11 mouse cellular contexts compared by ENCODE assay signal in the genomic region with DNA sequence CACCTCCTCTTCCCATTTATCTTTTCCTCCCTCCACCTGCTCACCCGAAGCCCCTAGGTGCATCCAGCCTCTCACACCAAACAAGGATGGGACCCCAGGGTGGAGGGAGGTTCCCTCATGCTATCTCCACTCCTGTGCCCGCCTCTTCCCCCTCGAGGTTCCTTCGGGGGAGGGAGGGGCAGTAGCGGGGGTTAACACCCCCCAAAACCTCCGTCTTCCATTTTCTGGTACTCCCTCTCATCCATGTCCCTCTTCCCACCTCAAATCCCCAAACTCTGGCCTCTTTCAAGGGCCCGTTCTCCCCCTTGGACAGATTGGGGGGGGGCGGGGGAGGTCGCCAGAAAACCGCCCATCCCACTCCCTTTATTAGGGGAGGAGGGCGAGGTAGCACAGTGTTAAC. TPM values are rescaled to one million over a fixed set of nuclear protein-coding genes. Genes with fewer than 3 reads are reported as not detected.
A peak's percentile ranks its signal among the peaks of the same experiment; 100 is the strongest.
DNase-seq lines count a peak whose midpoint lies in the region; ATAC-seq lines count a peak whose summit lies in the region.
"Had no signal": no experiment of that assay in that cellular context is flagged by ENCODE, and none has a peak within 500 bp of the region (broad histone marks: within the 10 kb centered on the region; RNA-seq: fewer than 3 reads in every experiment).

No protein-coding gene starts in this region.

- no peak overlapping the region for H3K9ac ChIP-seq in kidney, embryonic 15.5 days
- H3K9ac ChIP-seq in embryonic facial prominence, embryonic 11.5 days (replicated peaks; ENCODE audit: low read length) = no peak overlapping the region
- H3K9ac ChIP-seq in hindbrain, embryonic 13.5 days = peak overlapping the region; percentile 31; the same call in 1 of the 2 replicates
- H3K9ac ChIP-seq in midbrain, embryonic 16.5 days (ENCODE audit: low read depth, low read length) = no peak overlapping the region

- no peaks in the 10 kb centered on the region for H3K36me3 ChIP-seq in kidney, embryonic 15.5 days
- H3K36me3 ChIP-seq in embryonic facial prominence, embryonic 11.5 days (replicated peaks; ENCODE audit: control insufficient read depth, insufficient read depth, low read depth, low read length) = no peaks in the 10 kb centered on the region
- peaks cover 29% of the 10 kb centered on the region for H3K36me3 ChIP-seq in hindbrain, embryonic 13.5 days
- no peaks in the 10 kb centered on the region for H3K36me3 ChIP-seq in midbrain, embryonic 16.5 days (ENCODE audit: control insufficient read depth, insufficient read depth, low read length)

- H3K4me1 ChIP-seq in kidney, embryonic 15.5 days = peaks cover 21% of the 10 kb centered on the region
- 0 out of 2 replicates have a peak, but pooled peaks cover 2% of the 10 kb centered on the region for H3K4me1 ChIP-seq in embryonic facial prominence, embryonic 11.5 days (ENCODE audit: control insufficient read depth, insufficient read depth, low read length)
- peaks cover 14% of the 10 kb centered on the region for H3K4me1 ChIP-seq in hindbrain, embryonic 13.5 days (replicated peaks)
- peaks cover 7% of the 10 kb centered on the region; the same call in 1 of the 2 replicates for H3K4me1 ChIP-seq in midbrain, embryonic 16.5 days (ENCODE audit: control insufficient read depth, insufficient read depth, low read length)

- H3K9me3 ChIP-seq in kidney, embryonic 15.5 days (replicated peaks) = no peaks in the 10 kb centered on the region
- H3K9me3 ChIP-seq in embryonic facial prominence, embryonic 11.5 days (replicated peaks; ENCODE audit: control insufficient read depth, low read length) = no peaks in the 10 kb centered on the region
- no peaks in the 10 kb centered on the region for H3K9me3 ChIP-seq in hindbrain, embryonic 13.5 days
- no peaks in the 10 kb centered on the region for H3K9me3 ChIP-seq in midbrain, embryonic 16.5 days (replicated peaks; ENCODE audit: control insufficient read depth, low read length, poor library complexity, severe bottlenecking)

- peaks cover 16% of the 10 kb centered on the region for H3K27me3 ChIP-seq in kidney, embryonic 15.5 days
- peaks cover 5% of the 10 kb centered on the region; the same call in 1 of the 2 replicates for H3K27me3 ChIP-seq in embryonic facial prominence, embryonic 11.5 days (ENCODE audit: control insufficient read depth, insufficient read depth, low read length)
- peaks cover 25% of the 10 kb centered on the region for H3K27me3 ChIP-seq in hindbrain, embryonic 13.5 days
- no peaks in the 10 kb centered on the region for H3K27me3 ChIP-seq in midbrain, embryonic 16.5 days (ENCODE audit: control insufficient read depth, insufficient read depth, low read depth, low read length)

- WGBS in kidney, embryonic 15.5 days = 11% methylated on average over 11 of the region's 11 CpGs
- WGBS in embryonic facial prominence, embryonic 11.5 days = 7% methylated on average over 10 of the region's 11 CpGs
- WGBS in hindbrain, embryonic 13.5 days = 4% methylated on average over 7 of the region's 11 CpGs
- 13% methylated on average over 9 of the region's 11 CpGs for WGBS in midbrain, embryonic 16.5 days

- peak overlapping the region; percentile 55 for H3K4me2 ChIP-seq in kidney, embryonic 15.5 days
- H3K4me2 ChIP-seq in embryonic facial prominence, embryonic 11.5 days (ENCODE audit: low read depth, low read length) = 0 out of 2 replicates have a peak overlapping the region, but pooled peaks have one; percentile 4
- peak overlapping the region; percentile 29 for H3K4me2 ChIP-seq in hindbrain, embryonic 13.5 days
- H3K4me2 ChIP-seq in midbrain, embryonic 16.5 days (ENCODE audit: low read length) = peak overlapping the region; percentile 21

- no peak for ATAC-seq in kidney, embryonic 15.5 days (replicated peaks; ENCODE audit: low FRiP score)
- no peak for ATAC-seq in embryonic facial prominence, embryonic 11.5 days (replicated peaks; ENCODE audit: insufficient number of reproducible peaks, low FRiP score, low TSS enrichment, low read depth)
- 0 out of 2 replicates have a peak, but pooled peaks have one; percentile 26 for ATAC-seq in hindbrain, embryonic 13.5 days (ENCODE audit: low FRiP score)
- no peak for ATAC-seq in midbrain, embryonic 16.5 days
- ATAC-seq in frontal cortex, adult (ENCODE audit: low TSS enrichment) = no peak

- H3K27ac ChIP-seq in kidney, embryonic 15.5 days = no peak overlapping the region
- H3K27ac ChIP-seq in embryonic facial prominence, embryonic 11.5 days (replicated peaks; ENCODE audit: low read depth, low read length) = no peak overlapping the region
- no peak overlapping the region for H3K27ac ChIP-seq in hindbrain, embryonic 13.5 days
- no peak overlapping the region for H3K27ac ChIP-seq in midbrain, embryonic 16.5 days (ENCODE audit: low read length)

- no peak for DNase-seq in kidney, adult 18-20 months
- DNase-seq in embryonic facial prominence, embryonic 11.5 days (ENCODE audit: low spot score) = no peak
- DNase-seq in urinary bladder, postnatal 36 days (ENCODE audit: low spot score in 2 of 2) = no peak
- no peak for DNase-seq in cerebellum, postnatal 36 days
- DNase-seq: heart, adult 11 months; retina, postnatal 1 day; thymus, postnatal 14 days had no signal

- H3K4me3 ChIP-seq in kidney, embryonic 15.5 days (replicated peaks) = peak overlapping the region; percentile 19
- H3K4me3 ChIP-seq in embryonic facial prominence, embryonic 11.5 days (ENCODE audit: low read depth, low read length) = no peak overlapping the region
- H3K4me3 ChIP-seq in hindbrain, embryonic 13.5 days = no peak overlapping the region
- H3K4me3 ChIP-seq in midbrain, embryonic 16.5 days (ENCODE audit: low read depth, low read length) = 0 out of 2 replicates have a peak overlapping the region, but pooled peaks have one; percentile 5

RNA-seq across cellular contexts. Expression of a gene that starts 22.9 kb away (rescaled TPM):
- 1.9 and 2.3 TPM in 2 replicates for polyA plus RNA-seq in kidney, embryonic 15.5 days (2015; fragmentation: Nextera tagmentation; extraction: Ambion mirVana)
- polyA plus RNA-seq in embryonic facial prominence, embryonic 11.5 days (2014; fragmentation: Nextera tagmentation; extraction: Ambion mirVana) = 4.7 and 6.5 TPM in 2 replicates
- 12.4 and 12.9 TPM in 2 replicates for polyA plus RNA-seq in hindbrain, embryonic 13.5 days (2015; fragmentation: Nextera tagmentation; extraction: Ambion mirVana)
- 13.3 and 17.3 TPM in 2 replicates for polyA plus RNA-seq in midbrain, embryonic 16.5 days (2015; fragmentation: Nextera tagmentation; extraction: Ambion mirVana)

RNA-seq across cellular contexts. Expression of a gene that starts 34.8 kb away (rescaled TPM):
- polyA plus RNA-seq in kidney, embryonic 15.5 days (2015; fragmentation: Nextera tagmentation; extraction: Ambion mirVana) = 0.90 and 1.00 TPM in 2 replicates
- polyA plus RNA-seq in embryonic facial prominence, embryonic 11.5 days (2014; fragmentation: Nextera tagmentation; extraction: Ambion mirVana) = 2.6 and 2.9 TPM in 2 replicates
- 4.3 and 4.7 TPM in 2 replicates for polyA plus RNA-seq in hindbrain, embryonic 13.5 days (2015; fragmentation: Nextera tagmentation; extraction: Ambion mirVana)
- 2.6 and 3.0 TPM in 2 replicates for polyA plus RNA-seq in midbrain, embryonic 16.5 days (2015; fragmentation: Nextera tagmentation; extraction: Ambion mirVana)

RNA-seq across cellular contexts. Expression of a gene that starts 56.4 kb away (rescaled TPM):
- polyA plus RNA-seq in kidney, embryonic 15.5 days (2015; fragmentation: Nextera tagmentation; extraction: Ambion mirVana) = 0.62 and 1.5 TPM in 2 replicates
- polyA plus RNA-seq in embryonic facial prominence, embryonic 11.5 days (2014; fragmentation: Nextera tagmentation; extraction: Ambion mirVana) = 0.34 TPM in 1 of 2 replicates, not detected in the other
- 0.13 and 0.16 TPM in 2 replicates for polyA plus RNA-seq in hindbrain, embryonic 13.5 days (2015; fragmentation: Nextera tagmentation; extraction: Ambion mirVana)
- 0.10 TPM in 1 of 2 replicates, not detected in the other for polyA plus RNA-seq in midbrain, embryonic 16.5 days (2015; fragmentation: Nextera tagmentation; extraction: Ambion mirVana)

Comparison
In these comparisons a context has a peak if more than half of its experiments do, and no peak if none do; other contexts are left out.
1. H3K4me2 ChIP-seq: peak in every context shown above with its lines; median percentile 55 in kidney, embryonic 15.5 days; 29 in hindbrain, embryonic 13.5 days; 21 in midbrain, embryonic 16.5 days; 4 in embryonic facial prominence, embryonic 11.5 days.
2. H3K4me3 ChIP-seq: peak in kidney, embryonic 15.5 days (single experiment) and midbrain, embryonic 16.5 days (single experiment); none in embryonic facial prominence, embryonic 11.5 days (single experiment) and hindbrain, embryonic 13.5 days (single experiment).